Mouse (Mus musculus) C2C12 (cell line): ENCODE results near the gene Bace1.

ENCODE experiments used
- CTCF ChIP-seq: IDR thresholded peaks from one replicate; pipeline ENCODE4 v1.5.1; 2011; ENCODE audit not compliant: control insufficient read depth, insufficient read depth, insufficient read length
- MAX ChIP-seq: IDR thresholded peaks from one replicate; pipeline ENCODE4 v1.6.1; 2011; ENCODE audit warnings: mild to moderate bottlenecking, control low read depth

GRCm38 (mm10) chr9:45807761-45808160, 30.6 kb upstream of the Bace1 start:
- TF ChIP-seq CTCF (no peak), MAX (no peak)
